Mouse (Mus musculus) CH12.LX (cell line): Measurements from ENCODE around the gene Slc25a44. TPM values are rescaled to one million over a fixed set of nuclear protein-coding genes. Genes with fewer than 3 reads are reported as not detected.

Source experiments
- DNase-seq: peaks from one replicate; pipeline ENCODE4 v3.0.0-alpha.2; 2013; ENCODE audit errors: extremely low read depth
- H3K27ac ChIP-seq: 2 replicates; pipeline ENCODE4 v1.5.1; 2012; ENCODE audit warnings: low read depth, mild to moderate bottlenecking, control low read depth, moderate library complexity; ENCODE audit not compliant: insufficient read depth
- H3K27me3 ChIP-seq: replicated peaks from 2 replicates; pipeline ENCODE3; 2012; ENCODE audit warnings: inconsistent platforms
- H3K36me3 ChIP-seq, 2 experiments: replicated peaks in 1 of 2; 2 replicates each; pipeline versions ENCODE3 to v1.6.1; 2012; ENCODE audit warnings: inconsistent platforms in 1 of 2, low read length in 1 of 2, mild to moderate bottlenecking in 1 of 2, mixed read lengths in 1 of 2, moderate library complexity in 1 of 2; ENCODE audit not compliant: control insufficient read depth in 1 of 2, insufficient read depth in 1 of 2
- H3K4me1 ChIP-seq, 2 experiments: 2 replicates each; pipeline ENCODE4 v1.6.1; 2012; ENCODE audit warnings: inconsistent platforms in 1 of 2, moderate library complexity in 1 of 2; ENCODE audit not compliant: insufficient read depth in 2 of 2, control insufficient read depth in 1 of 2
- H3K4me2 ChIP-seq: 2 replicates; pipeline ENCODE4 v1.6.1; 2012; ENCODE audit warnings: low read depth, mild to moderate bottlenecking, control low read depth; ENCODE audit not compliant: poor library complexity, insufficient read depth, severe bottlenecking
- H3K4me3 ChIP-seq, 3 experiments: fragments of 150-350 bp in 1 of 3; sonication (generic) in 1 of 3; replicated peaks in 1 of 3; 2 replicates each; pipeline versions ENCODE3 to v1.5.1; 2011 to 2012; ENCODE audit warnings: low read depth in 2 of 3, low read length in 2 of 3, mild to moderate bottlenecking in 2 of 3, moderate library complexity in 2 of 3, control low read depth in 1 of 3, improper control_type of control experiment in 1 of 3, inconsistent platforms in 1 of 3, mixed read lengths in 1 of 3; ENCODE audit not compliant: poor library complexity in 1 of 3
- H3K79me2 ChIP-seq: replicated peaks from 2 replicates; pipeline ENCODE4 v1.6.1; 2012; ENCODE audit warnings: mild to moderate bottlenecking, moderate library complexity; ENCODE audit not compliant: control insufficient read depth, poor library complexity, insufficient read depth, severe bottlenecking; ENCODE audit errors: extremely low read depth
- H3K9ac ChIP-seq: 2 replicates; pipeline ENCODE4 v1.6.1; 2012; ENCODE audit warnings: low read depth, mild to moderate bottlenecking, control low read depth, moderate library complexity; ENCODE audit not compliant: insufficient read depth
- H3K9me3 ChIP-seq: replicated peaks from 2 replicates; pipeline ENCODE3; 2012; ENCODE audit warnings: low read length, inconsistent platforms, mixed read lengths
- BHLHE40 ChIP-seq: IDR thresholded peaks from 2 replicates; pipeline ENCODE4 v1.6.1; 2011; ENCODE audit warnings: mild to moderate bottlenecking, low read depth, low read length, improper control_type of control experiment
- CHD1 ChIP-seq: IDR thresholded peaks from 2 replicates; pipeline ENCODE4 v1.6.1; 2012; ENCODE audit warnings: low read depth, low read length, improper control_type of control experiment, inconsistent platforms
- E2F4 ChIP-seq: IDR thresholded peaks from 2 replicates; pipeline ENCODE4 v1.6.1; 2011; ENCODE audit warnings: low read depth, low read length, improper control_type of control experiment; ENCODE audit not compliant: insufficient replicate concordance
- IRF4 ChIP-seq: IDR thresholded peaks from 2 replicates; pipeline ENCODE4 v1.6.1; 2014; ENCODE audit warnings: low read depth, mild to moderate bottlenecking, inconsistent platforms, low read length, improper control_type of control experiment
- JUND ChIP-seq: conservative IDR thresholded peaks from 2 replicates; pipeline ENCODE4 v1.6.1; 2011; ENCODE audit warnings: low read depth, low read length, improper control_type of control experiment
- NRF1 ChIP-seq: IDR thresholded peaks from 2 replicates; pipeline ENCODE4 v1.6.1; 2014; ENCODE audit warnings: low read depth, mild to moderate bottlenecking, inconsistent platforms, low read length, improper control_type of control experiment, moderate library complexity
- PAX5 ChIP-seq: IDR thresholded peaks from 2 replicates; pipeline ENCODE4 v1.6.1; 2012; ENCODE audit warnings: low read length, inconsistent platforms, mixed read lengths
- ZMIZ1 ChIP-seq: IDR thresholded peaks from 2 replicates; pipeline ENCODE4 v1.6.1; 2012; ENCODE audit warnings: low read depth, mild to moderate bottlenecking, inconsistent platforms, low read length, improper control_type of control experiment
- dilution Hi-C: fragments of 300-500 bp; cut with MboI; formaldehyde crosslinking; loops from 2 replicates; pipeline ENCODE4 v1.14.3; 2020; ENCODE audit warnings: low sequenced_read_pairs; ENCODE audit not compliant: extremely low pct_unique_long_range_greater_than_20kb, extremely low pct_ligation_motif_present
- in situ Hi-C: fragments of 300-500 bp; cut with MboI; formaldehyde crosslinking; loops from 3 replicates; pipeline ENCODE4 v1.14.3; 2019; ENCODE audit warnings: low sequenced_read_pairs, low pct_ligation_motif_present, low pct_unique_long_range_greater_than_20kb, mixed read lengths
- polyA plus RNA-seq: library from polyadenylated mRNA; unstranded; fragments of >175 nt; gene quantifications from 2 replicates; pipeline ENCODE4 v1.2.1, GENCODE M21; 2012; ENCODE audit warnings: low read depth; ENCODE audit not compliant: insufficient read length
- total RNA-seq, 2 experiments: library from RNA; depleted of rRNA; stranded (reverse); fragments of 300-350 nt in 1 of 2; fragments of >200 nt in 1 of 2; gene quantifications; 2 replicates each; pipeline ENCODE4 v1.2.3; 2012 to 2014

Slc25a44 gene
- total and polyA plus RNA-seq, 3 experiments, result 8.9 to 17.5 (median 13.2) TPM

DNA sequence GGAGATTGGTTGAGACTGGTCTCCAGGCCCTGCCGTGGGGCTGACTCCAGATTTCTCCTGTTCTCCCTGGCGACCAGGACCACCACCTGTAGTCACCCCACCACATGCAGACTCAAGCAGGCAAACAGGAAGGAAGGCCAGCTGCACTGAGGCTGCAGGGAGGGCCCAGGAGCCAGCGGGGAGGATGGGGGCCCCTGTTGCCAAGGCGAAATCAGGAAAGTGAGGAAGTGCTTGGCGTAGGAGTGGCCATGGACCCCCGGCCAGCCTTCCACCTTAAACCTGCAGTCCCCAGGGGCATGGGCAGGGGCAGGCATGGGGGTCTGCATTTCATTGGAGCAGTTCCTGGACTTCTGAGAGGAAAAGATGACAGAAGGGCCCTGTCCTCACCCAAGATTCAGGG lies 63.8 kb downstream of the Slc25a44 start:
- in situ Hi-C loops, result no loop called here
- TF ChIP-seq BHLHE40 (no peak), ZMIZ1 (no peak), CHD1 (no peak), IRF4 (no peak), PAX5 (no peak), NRF1 (no peak), JUND (no peak), E2F4 (no peak)
- TF ChIP-seq, all 38 proteins: peak for 0
- peaks cover 63 to 94% of the 10 kb centered on the region in 2 experiments for H3K36me3 ChIP-seq
- H3K9ac ChIP-seq, result no peak overlapping the region
- H3K79me2 ChIP-seq, result no peaks in the 10 kb centered on the region
- no peak overlapping the region for H3K4me2 ChIP-seq
- H3K9me3 ChIP-seq, result no peaks in the 10 kb centered on the region
- H3K4me1 ChIP-seq, result no peaks in the 10 kb centered on the region
- H3K27ac ChIP-seq, result no peak overlapping the region
- H3K4me3 ChIP-seq, result no peak overlapping the region
- H3K27me3 ChIP-seq, result no peaks in the 10 kb centered on the region
- DNase-seq, result no peak
- dilution Hi-C loops, result no loop called here

Other genes starting within 250 kb of the Slc25a44 start
Only the 20 nearest of the 21 such genes appear.
- 0.08 TPM in 1 of 2 replicates, not detected in the other for gene Rhbg, start 170.4 kb downstream of the Slc25a44 start, total RNA-seq (2012; rRNA removed)
- not detected in 2 replicates for gene Rhbg, start 170.4 kb downstream of the Slc25a44 start, total RNA-seq (2014; rRNA removed)
- gene Rhbg, start 170.4 kb downstream of the Slc25a44 start, polyA plus RNA-seq, result not detected in 2 replicates
- gene Gm38392, start 137.9 kb downstream of the Slc25a44 start, total RNA-seq (2012; rRNA removed), result 0.08 TPM in 1 of 2 replicates, not detected in the other
- gene Gm38392, start 137.9 kb downstream of the Slc25a44 start, total RNA-seq (2014; rRNA removed), result not detected in 2 replicates
- gene Gm38392, start 137.9 kb downstream of the Slc25a44 start, polyA plus RNA-seq, result not detected in 2 replicates
- gene Tsacc, start 128.1 kb downstream of the Slc25a44 start, total RNA-seq (2012; rRNA removed), result 9.3 and 9.5 TPM in 2 replicates
- 4.4 and 6.7 TPM in 2 replicates for gene Tsacc, start 128.1 kb downstream of the Slc25a44 start, total RNA-seq (2014; rRNA removed)
- 9.1 and 11.3 TPM in 2 replicates for gene Tsacc, start 128.1 kb downstream of the Slc25a44 start, polyA plus RNA-seq
- gene Cct3, start 128.0 kb downstream of the Slc25a44 start, total RNA-seq (2012; rRNA removed), result 755 and 1,009 TPM in 2 replicates
- 742 and 817 TPM in 2 replicates for gene Cct3, start 128.0 kb downstream of the Slc25a44 start, total RNA-seq (2014; rRNA removed)
- 546 and 579 TPM in 2 replicates for gene Cct3, start 128.0 kb downstream of the Slc25a44 start, polyA plus RNA-seq
- gene Glmp, start 100.1 kb downstream of the Slc25a44 start, total RNA-seq (2012; rRNA removed), result 67.4 and 75.6 TPM in 2 replicates
- 37.8 and 42.7 TPM in 2 replicates for gene Glmp, start 100.1 kb downstream of the Slc25a44 start, total RNA-seq (2014; rRNA removed)
- 134 and 163 TPM in 2 replicates for gene Glmp, start 100.1 kb downstream of the Slc25a44 start, polyA plus RNA-seq
- 3.2 and 3.4 TPM in 2 replicates for gene Tmem79, start 89.0 kb downstream of the Slc25a44 start, total RNA-seq (2012; rRNA removed)
- gene Tmem79, start 89.0 kb downstream of the Slc25a44 start, total RNA-seq (2014; rRNA removed), result 1.0 and 1.6 TPM in 2 replicates
- gene Tmem79, start 89.0 kb downstream of the Slc25a44 start, polyA plus RNA-seq, result 3.5 and 3.7 TPM in 2 replicates
- gene Smg5, start 88.9 kb downstream of the Slc25a44 start, total RNA-seq (2012; rRNA removed), result 58.3 and 65.9 TPM in 2 replicates
- 43.7 and 44.8 TPM in 2 replicates for gene Smg5, start 88.9 kb downstream of the Slc25a44 start, total RNA-seq (2014; rRNA removed)
- 77.0 and 81.6 TPM in 2 replicates for gene Smg5, start 88.9 kb downstream of the Slc25a44 start, polyA plus RNA-seq
- gene Paqr6, start 60.6 kb downstream of the Slc25a44 start, total RNA-seq (2012; rRNA removed), result 0.08 and 0.13 TPM in 2 replicates
- not detected in 2 replicates for gene Paqr6, start 60.6 kb downstream of the Slc25a44 start, total RNA-seq (2014; rRNA removed)
- gene Paqr6, start 60.6 kb downstream of the Slc25a44 start, polyA plus RNA-seq, result 0.21 and 0.42 TPM in 2 replicates
- gene Bglap3, start 52.4 kb downstream of the Slc25a44 start, total RNA-seq (2012; rRNA removed), result 0.59 and 1.0 TPM in 2 replicates
- 1.7 and 2.7 TPM in 2 replicates for gene Bglap3, start 52.4 kb downstream of the Slc25a44 start, total RNA-seq (2014; rRNA removed)
- gene Bglap3, start 52.4 kb downstream of the Slc25a44 start, polyA plus RNA-seq, result 2.0 and 2.1 TPM in 2 replicates
- not detected in 2 replicates for gene Bglap2, start 46.4 kb downstream of the Slc25a44 start, total RNA-seq (2012; rRNA removed)
- gene Bglap2, start 46.4 kb downstream of the Slc25a44 start, total RNA-seq (2014; rRNA removed), result not detected in 2 replicates
- gene Bglap2, start 46.4 kb downstream of the Slc25a44 start, polyA plus RNA-seq, result not detected in 2 replicates
- gene Bglap, start 40.7 kb downstream of the Slc25a44 start, total RNA-seq (2012; rRNA removed), result not detected in 2 replicates
- not detected in 2 replicates for gene Bglap, start 40.7 kb downstream of the Slc25a44 start, total RNA-seq (2014; rRNA removed)
- not detected in 2 replicates for gene Bglap, start 40.7 kb downstream of the Slc25a44 start, polyA plus RNA-seq
- gene Pmf1, start 14.8 kb downstream of the Slc25a44 start, total RNA-seq (2012; rRNA removed), result 99.1 and 99.9 TPM in 2 replicates
- gene Pmf1, start 14.8 kb downstream of the Slc25a44 start, total RNA-seq (2014; rRNA removed), result 102 and 104 TPM in 2 replicates
- 135 and 144 TPM in 2 replicates for gene Pmf1, start 14.8 kb downstream of the Slc25a44 start, polyA plus RNA-seq
- 4.5 and 4.7 TPM in 2 replicates for gene Sema4a, start 36.0 kb upstream of the Slc25a44 start, total RNA-seq (2012; rRNA removed)
- gene Sema4a, start 36.0 kb upstream of the Slc25a44 start, total RNA-seq (2014; rRNA removed), result 2.3 and 3.5 TPM in 2 replicates
- 7.1 and 7.9 TPM in 2 replicates for gene Sema4a, start 36.0 kb upstream of the Slc25a44 start, polyA plus RNA-seq
- gene Lmna, start 84.8 kb upstream of the Slc25a44 start, total RNA-seq (2012; rRNA removed), result 60.7 and 67.7 TPM in 2 replicates
- gene Lmna, start 84.8 kb upstream of the Slc25a44 start, total RNA-seq (2014; rRNA removed), result 16.1 and 19.8 TPM in 2 replicates
- gene Lmna, start 84.8 kb upstream of the Slc25a44 start, polyA plus RNA-seq, result 17.2 and 21.5 TPM in 2 replicates
- 3.4 and 4.9 TPM in 2 replicates for gene Mex3a, start 107.3 kb upstream of the Slc25a44 start, total RNA-seq (2012; rRNA removed)
- 0.86 and 1.1 TPM in 2 replicates for gene Mex3a, start 107.3 kb upstream of the Slc25a44 start, total RNA-seq (2014; rRNA removed)
- gene Mex3a, start 107.3 kb upstream of the Slc25a44 start, polyA plus RNA-seq, result 2.0 and 2.5 TPM in 2 replicates
- 4.1 and 7.1 TPM in 2 replicates for gene Rab25, start 123.2 kb upstream of the Slc25a44 start, total RNA-seq (2012; rRNA removed)
- 0.76 and 0.79 TPM in 2 replicates for gene Rab25, start 123.2 kb upstream of the Slc25a44 start, total RNA-seq (2014; rRNA removed)
- 1.8 and 2.0 TPM in 2 replicates for gene Rab25, start 123.2 kb upstream of the Slc25a44 start, polyA plus RNA-seq
- gene Lamtor2, start 127.9 kb upstream of the Slc25a44 start, total RNA-seq (2012; rRNA removed), result 73.2 and 96.6 TPM in 2 replicates
- gene Lamtor2, start 127.9 kb upstream of the Slc25a44 start, total RNA-seq (2014; rRNA removed), result 42.3 and 44.0 TPM in 2 replicates
- 56.0 and 83.9 TPM in 2 replicates for gene Lamtor2, start 127.9 kb upstream of the Slc25a44 start, polyA plus RNA-seq
- gene Ubqln4, start 128.6 kb upstream of the Slc25a44 start, total RNA-seq (2012; rRNA removed), result 39.6 and 47.3 TPM in 2 replicates
- gene Ubqln4, start 128.6 kb upstream of the Slc25a44 start, total RNA-seq (2014; rRNA removed), result 22.4 and 22.8 TPM in 2 replicates
- gene Ubqln4, start 128.6 kb upstream of the Slc25a44 start, polyA plus RNA-seq, result 55.7 and 62.2 TPM in 2 replicates
- 364 and 435 TPM in 2 replicates for gene Ssr2, start 150.7 kb upstream of the Slc25a44 start, total RNA-seq (2012; rRNA removed)
- gene Ssr2, start 150.7 kb upstream of the Slc25a44 start, total RNA-seq (2014; rRNA removed), result 325 and 377 TPM in 2 replicates
- 307 and 346 TPM in 2 replicates for gene Ssr2, start 150.7 kb upstream of the Slc25a44 start, polyA plus RNA-seq
- 40.0 and 43.9 TPM in 2 replicates for gene Arhgef2, start 180.8 kb upstream of the Slc25a44 start, total RNA-seq (2012; rRNA removed)
- gene Arhgef2, start 180.8 kb upstream of the Slc25a44 start, total RNA-seq (2014; rRNA removed), result 15.0 and 18.5 TPM in 2 replicates
- 31.4 and 43.1 TPM in 2 replicates for gene Arhgef2, start 180.8 kb upstream of the Slc25a44 start, polyA plus RNA-seq